Mouse (Mus musculus): Measurements from ENCODE around the gene E2f6.

Gene E2f6

DNA sequence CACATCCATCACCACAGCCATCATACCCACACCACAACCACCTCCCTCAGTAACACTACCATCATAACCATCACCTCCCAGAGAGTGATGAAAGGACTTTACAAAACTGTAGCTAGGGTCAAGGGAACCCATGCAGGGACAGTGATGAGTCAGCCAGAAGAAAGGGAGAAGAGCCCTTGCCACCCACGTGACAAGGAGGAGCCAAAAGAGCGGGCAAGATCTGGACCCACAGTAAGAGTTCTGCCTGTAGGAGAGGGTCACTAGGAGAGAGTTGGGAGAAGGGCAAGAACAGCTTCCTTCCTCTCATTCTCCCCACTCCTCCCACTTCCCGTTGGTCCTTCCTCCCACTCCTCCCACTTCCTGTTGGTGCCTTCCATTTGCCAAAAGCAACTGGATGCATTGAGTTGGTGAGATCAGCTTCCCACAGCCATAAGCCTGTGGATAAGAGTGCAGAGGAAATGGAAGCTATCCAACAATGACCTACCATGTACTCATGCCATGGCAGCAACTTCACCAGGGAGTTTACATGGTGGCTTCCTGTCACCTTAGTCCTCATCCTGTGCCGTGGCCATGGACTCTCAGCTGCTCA, 36.5 kb downstream of the E2f6 start:
- no peak for DNase-seq (ENCODE audit: low spot score)

DNA sequence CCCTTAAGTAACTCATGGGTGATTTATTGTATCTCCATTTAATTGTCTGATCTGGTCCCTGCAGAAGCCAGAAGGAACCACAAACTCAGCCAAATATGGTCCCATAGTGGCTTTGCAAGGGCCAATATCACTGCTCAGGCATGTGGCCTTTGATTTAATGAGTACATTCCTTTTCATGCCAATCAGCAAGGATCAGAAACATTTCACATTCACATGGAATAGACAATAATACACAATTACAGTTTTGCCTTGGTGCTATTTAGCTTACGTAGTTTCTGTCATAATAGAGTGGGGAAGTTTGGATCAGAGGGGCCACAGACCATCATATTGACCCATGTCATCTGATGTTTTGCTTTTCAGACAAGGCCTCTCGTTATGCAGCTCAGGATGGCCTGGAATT, 37.7 kb downstream of the E2f6 start:
- DNase-seq (ENCODE audit: low spot score) = no peak

GRCm38 (mm10) chr12:16849821-16850220, 39.1 kb downstream of the E2f6 start:
- DNase-seq (ENCODE audit: low spot score) = no peak

DNA sequence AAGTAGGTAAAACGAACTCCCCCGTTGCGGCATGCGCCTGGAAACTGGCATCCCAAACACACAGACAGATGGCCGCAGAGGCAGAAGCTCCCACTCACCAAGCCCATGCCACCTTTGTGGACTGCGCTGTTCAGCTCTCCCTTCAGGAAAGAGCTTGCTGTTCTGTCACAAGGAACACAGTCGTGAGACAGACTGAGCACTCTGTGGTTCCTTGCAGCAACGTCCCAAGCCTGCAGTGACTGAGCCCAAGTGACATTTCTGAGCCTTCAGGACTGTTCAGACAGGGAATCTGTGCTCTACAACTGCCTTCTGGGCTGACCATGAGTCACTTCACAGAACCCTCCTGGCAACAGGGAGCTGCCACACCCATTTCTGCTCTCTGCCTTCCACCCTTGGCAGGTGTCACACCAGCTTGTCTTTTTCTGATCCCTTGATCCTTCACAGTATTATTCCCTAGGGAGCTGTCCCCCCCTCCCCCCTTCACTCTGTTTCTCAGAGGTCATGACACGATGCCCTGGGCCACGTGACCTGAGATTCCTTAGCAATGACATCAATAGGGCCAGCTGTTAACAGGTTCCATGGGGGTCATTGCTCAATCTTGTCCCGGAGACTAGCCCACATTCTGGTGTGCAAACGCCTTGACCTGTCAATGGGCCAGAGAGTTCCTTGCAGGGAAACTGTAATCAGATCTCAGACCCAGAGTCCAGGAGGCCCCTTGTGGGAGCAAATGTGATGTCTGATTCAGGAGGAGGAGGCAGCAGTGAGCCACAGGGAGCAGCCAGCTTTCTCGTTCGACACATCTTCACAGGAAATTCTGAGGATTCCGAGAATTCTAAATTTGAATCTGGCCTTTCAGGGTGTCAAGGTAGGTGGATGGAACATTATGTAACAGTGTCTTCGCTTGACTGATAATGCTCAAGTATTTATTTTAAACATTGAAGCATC, 39.9 kb downstream of the E2f6 start:
- DNase-seq (ENCODE audit: low spot score) = peak; percentile 65

GRCm38 (mm10) chr12:16853431-16854165, 42.8 kb downstream of the E2f6 start:
- DNase-seq (ENCODE audit: low spot score) = peak; percentile 83

DNA sequence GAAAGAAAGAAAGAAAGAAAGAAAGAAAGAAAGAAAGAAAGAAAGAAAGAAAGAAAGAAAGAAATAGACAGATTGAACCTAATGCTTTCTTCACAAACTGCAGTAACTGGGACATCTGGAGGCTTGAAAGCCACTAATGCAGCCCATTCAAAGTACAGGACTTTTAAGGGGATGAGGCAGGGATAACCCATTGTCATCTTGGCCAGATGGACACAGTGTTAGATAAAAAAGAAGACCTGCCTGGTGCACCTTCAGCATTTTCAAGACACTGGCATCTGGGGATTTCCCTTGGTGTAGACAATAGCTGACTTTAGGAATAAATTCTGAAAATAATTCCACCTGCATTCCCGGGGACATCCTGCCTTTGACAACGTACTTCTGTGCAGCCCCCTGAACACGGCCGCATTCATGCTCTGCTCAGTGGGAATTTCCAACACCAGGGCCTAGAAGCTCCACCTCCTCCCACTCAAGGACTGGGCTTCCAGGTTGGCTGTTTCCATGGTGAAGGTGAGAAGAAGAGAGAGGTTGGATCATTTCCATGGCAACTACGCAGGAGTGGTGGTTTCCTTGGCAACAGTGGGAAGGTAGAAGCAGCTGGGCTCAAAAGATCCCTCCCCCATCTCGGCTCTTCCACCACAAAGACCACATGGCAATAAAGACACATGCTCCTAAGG, 45.0 kb downstream of the E2f6 start:
- DNase-seq (ENCODE audit: low spot score) = no peak

DNA sequence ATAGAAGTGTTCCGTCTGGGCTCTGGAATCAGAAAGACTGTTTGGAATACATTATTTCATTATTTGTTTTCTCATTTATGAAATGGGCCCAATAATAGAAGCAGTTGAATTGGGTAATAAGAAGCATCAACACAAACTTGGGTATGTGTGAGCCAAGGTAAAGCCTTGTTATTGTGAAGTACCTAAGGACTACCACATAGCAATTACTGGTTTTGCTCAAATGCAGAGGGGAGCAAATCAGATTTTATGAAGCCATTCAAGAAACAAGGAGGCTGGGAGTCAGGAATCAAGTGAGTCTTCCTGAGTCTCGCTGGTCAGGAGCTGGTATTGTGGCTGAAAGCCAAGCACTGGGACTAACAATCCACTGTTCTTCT, 45.5 kb downstream of the E2f6 start:
- DNase-seq (ENCODE audit: low spot score) = no peak

DNA sequence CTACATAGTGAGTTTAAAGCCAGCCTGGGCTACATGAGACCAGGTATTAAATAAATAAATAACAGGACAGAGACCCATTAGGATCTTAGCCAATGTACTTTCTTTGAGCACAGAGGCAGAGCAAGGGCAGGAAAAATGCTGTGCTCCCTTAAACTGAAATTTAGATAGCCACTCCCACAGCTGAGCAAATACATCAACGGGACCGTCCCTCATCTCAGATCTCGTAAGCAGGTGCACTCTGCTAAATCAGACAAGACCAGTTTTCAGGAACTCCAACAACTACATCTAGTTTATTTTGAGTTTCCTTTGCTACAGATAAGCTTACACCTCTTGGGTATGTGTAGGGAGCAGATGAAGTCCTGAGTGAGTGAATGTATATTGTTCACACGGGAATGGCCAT, 47.3 kb downstream of the E2f6 start:
- no peak for DNase-seq (ENCODE audit: low spot score)

- DNase-seq (ENCODE audit: low spot score) = no peak
Observed at GRCm38 (mm10) chr12:16859781-16860180, 49.0 kb downstream of the E2f6 start.

GRCm38 (mm10) chr12:16860533-16860932, 49.8 kb downstream of the E2f6 start:
- DNase-seq (ENCODE audit: low spot score) = no peak

- no peak for DNase-seq (ENCODE audit: low spot score)
Observed at GRCm38 (mm10) chr12:16860961-16861360, 50.2 kb downstream of the E2f6 start.

DNA sequence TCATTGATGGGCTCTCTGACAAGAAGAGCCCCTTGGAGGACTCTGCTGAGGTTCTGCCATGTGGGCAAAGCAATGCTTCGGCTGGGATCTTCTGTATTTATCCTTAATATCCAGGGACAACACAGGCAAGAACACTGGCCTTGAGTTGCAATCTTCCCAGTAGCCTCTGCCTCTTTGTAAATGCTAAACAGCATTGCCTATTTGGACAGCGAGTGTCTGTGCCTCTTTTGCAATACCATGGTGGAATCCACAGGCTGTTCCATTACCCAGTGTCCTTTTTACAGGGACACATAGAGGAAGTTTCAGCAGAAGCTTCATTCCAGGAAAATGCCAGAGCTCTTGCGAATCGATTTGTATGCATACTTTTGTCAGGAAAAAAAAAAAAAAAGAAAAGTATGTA, 53.7 kb downstream of the E2f6 start:
- DNase-seq (ENCODE audit: low spot score) = peak; percentile 87

DNA sequence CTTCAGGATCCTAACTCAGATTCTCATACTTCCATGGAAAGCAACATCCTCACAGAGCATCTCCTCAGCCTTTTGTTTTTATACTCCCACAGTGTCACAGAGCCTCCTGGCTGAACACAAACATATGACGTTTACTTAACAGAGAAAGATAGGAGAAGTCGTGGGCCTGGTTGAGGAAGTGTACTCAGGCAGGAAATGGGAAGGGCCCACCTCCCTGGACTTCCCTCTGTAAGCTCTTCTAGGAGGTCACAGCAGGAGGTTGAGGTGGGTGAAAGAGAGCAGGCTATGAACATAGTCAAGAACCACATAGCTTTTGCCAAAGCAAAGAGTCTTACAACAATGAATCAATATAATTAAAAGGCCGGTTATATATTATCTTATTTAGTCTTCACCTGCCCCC, 55.1 kb downstream of the E2f6 start:
- DNase-seq (ENCODE audit: low spot score) = no peak

DNA sequence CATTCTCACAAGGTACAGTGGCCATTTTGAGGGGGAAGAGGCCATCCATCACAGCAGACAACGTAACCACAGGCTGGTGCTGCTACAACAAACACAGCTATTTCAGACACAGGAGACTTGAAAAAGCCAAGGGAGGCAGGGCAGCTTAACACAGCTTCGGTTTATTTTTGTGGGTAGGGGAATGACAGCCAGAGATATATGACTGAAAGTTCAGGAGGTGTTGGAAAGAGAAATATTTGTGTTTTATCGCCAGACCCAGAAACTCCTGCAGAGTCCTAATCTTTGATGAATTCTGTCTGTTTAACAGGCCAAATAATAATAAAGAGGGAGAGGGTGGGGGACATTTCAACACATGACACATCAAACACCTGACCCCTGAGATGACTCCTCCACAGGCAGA, 55.7 kb downstream of the E2f6 start:
- no peak for DNase-seq (ENCODE audit: low spot score)

DNA sequence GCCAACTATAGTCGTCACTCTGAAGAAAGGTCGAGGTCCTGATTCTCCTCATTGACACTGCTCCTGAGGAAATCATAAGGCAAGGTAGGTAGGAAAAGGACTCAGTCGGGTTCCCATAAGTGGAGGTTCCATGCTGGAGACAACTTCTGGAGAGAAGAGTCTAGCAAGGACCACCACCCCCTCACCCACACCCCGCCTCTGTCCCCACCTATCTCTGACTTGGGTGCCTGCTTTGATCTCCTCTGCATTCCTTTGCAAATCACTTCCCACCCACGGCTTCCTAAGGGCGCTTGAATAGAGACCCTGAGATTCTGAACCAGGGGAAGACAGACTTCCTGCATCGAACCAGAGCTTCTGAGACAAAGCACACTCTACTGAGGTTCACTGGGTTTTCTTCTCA, 56.5 kb downstream of the E2f6 start:
- no peak for DNase-seq (ENCODE audit: low spot score)

DNA sequence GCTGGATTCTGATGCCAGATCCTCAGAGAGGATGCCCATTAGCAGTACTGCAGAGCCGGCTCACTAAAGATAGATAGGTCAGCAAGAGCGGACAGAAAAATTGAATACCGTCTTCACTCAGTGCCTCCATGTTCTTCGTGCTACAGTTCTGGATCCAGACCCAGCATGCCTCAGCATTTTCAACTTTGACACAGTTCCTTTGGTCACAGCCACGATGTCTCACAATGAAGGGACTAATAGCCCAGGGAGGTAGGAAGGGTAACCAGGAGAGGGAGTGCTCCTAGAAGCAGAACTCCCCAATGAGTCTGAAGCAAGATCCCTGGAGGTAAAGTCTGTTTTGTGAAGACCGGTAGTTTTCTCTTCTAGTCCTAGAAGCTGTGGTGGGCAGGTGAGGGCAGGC, 57.9 kb downstream of the E2f6 start:
- no peak for DNase-seq (ENCODE audit: low spot score)

- DNase-seq (ENCODE audit: low spot score) = no peak
Observed at GRCm38 (mm10) chr12:16869091-16869778, 58.5 kb downstream of the E2f6 start.

DNA sequence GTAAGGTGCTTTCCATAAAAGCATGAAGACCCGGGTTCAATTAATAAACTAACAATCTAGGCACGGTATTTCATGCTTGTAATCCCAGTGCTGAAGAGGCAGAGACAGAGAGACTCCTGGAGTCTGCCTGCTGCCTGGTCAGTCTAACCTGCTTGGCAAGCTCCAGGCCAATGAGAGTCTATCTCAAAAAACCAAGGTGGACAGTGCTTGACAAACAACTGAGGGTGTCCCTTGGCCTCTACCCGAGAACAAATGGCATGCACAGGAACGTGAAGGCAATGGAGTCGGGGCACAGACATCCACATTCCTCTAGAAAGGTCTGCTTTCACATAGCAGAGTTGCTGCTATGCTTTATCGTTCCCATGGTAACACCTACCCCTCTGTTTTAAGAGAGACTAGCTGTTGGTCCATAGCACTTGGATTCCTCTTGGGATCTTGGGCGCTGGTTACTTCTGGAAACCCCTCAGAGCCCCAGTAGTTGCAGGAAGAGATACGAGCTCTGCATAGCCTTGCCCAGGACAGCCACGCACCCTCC, 59.2 kb downstream of the E2f6 start:
- no peak for DNase-seq (ENCODE audit: low spot score)

DNA sequence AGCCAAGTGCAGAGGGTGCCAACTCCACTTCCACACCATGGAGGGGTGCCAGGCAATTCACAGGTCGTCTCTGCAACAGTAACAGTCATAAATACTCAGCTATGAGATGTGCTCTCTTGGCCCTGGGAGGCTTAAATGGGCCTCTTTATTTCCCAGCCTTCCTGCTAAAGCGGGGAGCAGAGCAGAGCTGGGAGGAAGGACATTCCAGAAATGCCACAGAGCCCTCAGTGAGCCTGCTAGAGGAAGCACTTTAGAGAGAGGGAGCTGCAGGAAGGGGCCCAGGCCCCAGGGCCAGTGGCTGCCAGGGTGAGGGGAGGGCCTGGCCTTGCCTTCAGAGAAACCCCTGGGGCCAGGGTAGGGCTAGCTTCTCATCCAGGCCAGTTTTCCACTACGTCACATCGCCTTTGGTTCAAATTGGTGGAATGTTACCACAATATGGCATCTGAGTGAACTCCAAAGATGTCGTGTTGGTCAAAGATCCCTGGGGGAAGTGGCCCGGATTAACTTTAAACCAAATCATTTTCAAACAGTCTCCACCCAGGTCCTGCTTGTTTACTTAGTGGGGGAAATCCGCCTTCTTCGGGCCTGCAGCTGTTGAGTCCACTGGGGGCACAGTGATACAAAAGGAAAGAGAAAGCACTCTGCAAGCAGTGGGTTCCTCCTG, 59.8 kb downstream of the E2f6 start:
- DNase-seq (ENCODE audit: low spot score) = peak; percentile 87

- DNase-seq (ENCODE audit: low spot score) = no peak
Observed at GRCm38 (mm10) chr12:16872006-16872405, 61.2 kb downstream of the E2f6 start.

GRCm38 (mm10) chr12:16872926-16873464, 62.2 kb downstream of the E2f6 start:
- no peak for DNase-seq (ENCODE audit: low spot score)
